ENCODE assay signal across 9 mouse cellular contexts in genomic region chr5:67095651-67096377, GRCm38 (mm10). TPM values are rescaled to one million over a fixed set of nuclear protein-coding genes. Genes with fewer than 3 reads are reported as not detected.
A peak's percentile ranks its signal among the peaks of the same experiment; 100 is the strongest.
DNase-seq lines count a peak whose midpoint lies in the region; ATAC-seq lines count a peak whose summit lies in the region.
"Had no signal": no experiment of that assay in that cellular context is flagged by ENCODE, and none has a peak within 500 bp of the region (broad histone marks: within the 10 kb centered on the region; RNA-seq: fewer than 3 reads in every experiment).

No protein-coding gene starts in this region.

- peak overlapping the region; percentile 38 for H3K4me2 ChIP-seq in limb, embryonic 11.5 days (ENCODE audit: low read depth, severe bottlenecking)
- peak overlapping the region; percentile 50 for H3K4me2 ChIP-seq in stomach, embryonic 15.5 days

- no peaks in the 10 kb centered on the region for H3K36me3 ChIP-seq in limb, embryonic 11.5 days (ENCODE audit: control insufficient read depth, insufficient read depth, low read length)
- no peaks in the 10 kb centered on the region for H3K36me3 ChIP-seq in stomach, embryonic 15.5 days

- no peak overlapping the region for H3K9ac ChIP-seq in limb, embryonic 11.5 days (ENCODE audit: low read length)
- no peak overlapping the region for H3K9ac ChIP-seq in stomach, embryonic 15.5 days

- no peak overlapping the region for H3K27ac ChIP-seq in limb, embryonic 11.5 days (replicated peaks; ENCODE audit: low read depth, low read length)
- peak overlapping the region; percentile 26; the same call in 1 of the 2 replicates for H3K27ac ChIP-seq in stomach, embryonic 15.5 days

- peaks cover 84% of the 10 kb centered on the region for H3K27me3 ChIP-seq in limb, embryonic 11.5 days (ENCODE audit: control insufficient read depth, insufficient read depth, low read length)
- H3K27me3 ChIP-seq in stomach, embryonic 15.5 days (replicated peaks) = peaks cover 76% of the 10 kb centered on the region

- H3K4me3 ChIP-seq in limb, embryonic 11.5 days (ENCODE audit: low read depth, low read length) = peak overlapping the region; percentile 20; the same call in 1 of the 2 replicates
- peak overlapping the region; percentile 32 for H3K4me3 ChIP-seq in stomach, embryonic 15.5 days (replicated peaks)

- WGBS in limb, embryonic 11.5 days = 2% methylated on average over 45 of the region's 47 CpGs
- 2% methylated on average over 46 of the region's 47 CpGs for WGBS in stomach, embryonic 15.5 days

- peak; percentile 7 to 16 for DNase-seq in cerebellum, postnatal 25 days
- no peak for DNase-seq in cerebellum, adult 11 months
- DNase-seq in thymus, postnatal 4 days = peak; percentile 16
- DNase-seq in thymus, postnatal 10 days (ENCODE audit: low spot score in 2 of 2) = no peak
- DNase-seq in limb, embryonic 11.5 days (ENCODE audit: low spot score) = peak; percentile 50
- no peak for DNase-seq in spleen, postnatal 14 days (ENCODE audit: low spot score in 2 of 2)
- DNase-seq in right cerebral cortex, adult 18-20 months = no peak

- peaks cover 5% of the 10 kb centered on the region for H3K4me1 ChIP-seq in limb, embryonic 11.5 days (ENCODE audit: control insufficient read depth, insufficient read depth, low read length)
- H3K4me1 ChIP-seq in stomach, embryonic 15.5 days = peaks cover 8% of the 10 kb centered on the region

- no peak for ATAC-seq in limb, embryonic 11.5 days (ENCODE audit: insufficient number of reproducible peaks, low FRiP score, low TSS enrichment, low read depth)
- ATAC-seq in stomach, embryonic 15.5 days (ENCODE audit: insufficient read depth, low FRiP score, low read depth) = no peak

- no peaks in the 10 kb centered on the region for H3K9me3 ChIP-seq in limb, embryonic 11.5 days (ENCODE audit: control insufficient read depth, low read length)
- H3K9me3 ChIP-seq in stomach, embryonic 15.5 days = no peaks in the 10 kb centered on the region

RNA-seq across cellular contexts. Expression of gene Phox2b, which starts 3.3 kb away (rescaled TPM):
- polyA plus RNA-seq in limb, embryonic 11.5 days (2014; fragmentation: Nextera tagmentation; extraction: Ambion mirVana) = 0.17 and 0.20 TPM in 2 replicates
- 20.3 and 20.7 TPM in 2 replicates for polyA plus RNA-seq in stomach, embryonic 15.5 days (2015; fragmentation: Nextera tagmentation; extraction: Ambion mirVana)
- polyA plus RNA-seq: C2C12 had no signal

Comparison
In these comparisons a context has a peak if more than half of its experiments do, and no peak if none do; other contexts are left out.
1. DNase-seq: peak in cerebellum, postnatal 25 days (2 of 2), thymus, postnatal 4 days (single experiment) and limb, embryonic 11.5 days (single experiment); none in cerebellum, adult 11 months (single experiment), thymus, postnatal 10 days (0 of 2), spleen, postnatal 14 days (0 of 2) and right cerebral cortex, adult 18-20 months (single experiment).
2. RNA of gene Phox2b, which starts 3.3 kb away (polyA plus RNA-seq): 20.3 to 20.7 TPM in stomach, embryonic 15.5 days; 0.17 to 0.20 TPM in limb, embryonic 11.5 days; every median in the first group is over 10 times any median in the second.